Mouse (Mus musculus) forebrain, embryonic 15.5 days (tissue): Measurements from ENCODE around the gene Ppp2r5b. TPM values are rescaled to one million over a fixed set of nuclear protein-coding genes. Genes with fewer than 3 reads are reported as not detected.

ENCODE experiments used
- ATAC-seq: fragments of 200-750 bp; cut with Nextera tagmentation; replicated peaks from 2 replicates; pipeline ENCODE4 v1.8.0; 2017; ENCODE audit warnings: mild to moderate bottlenecking, moderate TSS enrichment, moderate library complexity
- H3K27ac ChIP-seq: fragments of 300-500 bp; sonication (generic); replicated peaks from 2 replicates; pipeline ENCODE4 v1.5.1; 2015; ENCODE audit warnings: mild to moderate bottlenecking, inconsistent platforms
- H3K27me3 ChIP-seq: fragments of 300-500 bp; sonication (generic); 2 replicates; pipeline ENCODE4 v1.6.1; 2015; ENCODE audit warnings: inconsistent platforms
- H3K36me3 ChIP-seq: fragments of 300-500 bp; sonication (generic); 2 replicates; pipeline ENCODE4 v1.6.1; 2015; ENCODE audit warnings: mild to moderate bottlenecking, inconsistent platforms
- H3K4me1 ChIP-seq: fragments of 300-500 bp; sonication (generic); 2 replicates; pipeline ENCODE4 v1.6.1; 2015; ENCODE audit warnings: inconsistent platforms
- H3K4me2 ChIP-seq: fragments of 300-500 bp; sonication (generic); replicated peaks from 2 replicates; pipeline ENCODE4 v1.6.1; 2015; ENCODE audit warnings: mild to moderate bottlenecking, inconsistent platforms
- H3K4me3 ChIP-seq: fragments of 300-500 bp; sonication (generic); 2 replicates; pipeline ENCODE4 v1.5.1; 2015; ENCODE audit warnings: mild to moderate bottlenecking, inconsistent platforms
- H3K9ac ChIP-seq: fragments of 300-500 bp; sonication (generic); replicated peaks from 2 replicates; pipeline ENCODE4 v1.6.1; 2015; ENCODE audit warnings: mild to moderate bottlenecking, inconsistent platforms
- H3K9me3 ChIP-seq: fragments of 300-500 bp; sonication (generic); 2 replicates; pipeline ENCODE4 v1.6.1; 2016; ENCODE audit warnings: inconsistent platforms
- WGBS: fragments of 180-500 bp; shearing (Covaris S2); methylation state at CpG from one replicate; pipeline ENCODE4 v1.1.7; 2015; ENCODE audit warnings: mixed read lengths; 5-methylcytosine and 5-hydroxymethylcytosine counted together
- polyA plus RNA-seq: library from polyadenylated mRNA; unstranded; fragments of >200 nt; fragmentation: Nextera tagmentation; extraction: Ambion mirVana; gene quantifications from 2 replicates; pipeline ENCODE4 v1.2.1, GENCODE M21; 2015

Ppp2r5b gene
- polyA plus RNA-seq, 1 experiment from 2014 or later = 98.5 TPM

DNA sequence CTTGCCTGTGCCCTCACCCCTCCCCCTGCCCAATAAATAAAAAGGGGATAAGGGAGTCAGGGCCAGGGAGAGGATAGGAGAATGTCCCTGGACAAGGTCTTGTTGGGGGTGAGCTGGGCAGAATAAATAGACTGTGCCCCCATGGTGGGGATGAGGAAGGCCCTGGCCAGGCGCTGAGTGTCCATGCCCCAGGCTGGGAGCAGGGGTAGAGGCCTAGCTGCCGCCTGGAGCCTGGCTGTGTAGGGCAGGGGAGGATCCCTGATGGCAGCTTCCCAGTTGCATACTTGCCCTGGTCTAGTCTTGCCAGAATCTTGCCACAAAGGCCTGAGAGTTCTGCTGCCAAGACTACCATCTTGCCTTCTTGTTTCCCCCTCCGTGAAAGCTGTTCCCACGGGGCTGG lies 7.8 kb downstream of the Ppp2r5b start:
- no peaks in the 10 kb centered on the region for H3K9me3 ChIP-seq
- no peaks in the 10 kb centered on the region for H3K27me3 ChIP-seq
- H3K4me2 ChIP-seq = no peak overlapping the region
- ATAC-seq = no peak
- H3K27ac ChIP-seq = no peak overlapping the region
- 85% methylated on average over 4 of the region's 4 CpGs for WGBS
- H3K9ac ChIP-seq = no peak overlapping the region
- H3K4me3 ChIP-seq = no peak overlapping the region
- H3K36me3 ChIP-seq = peaks cover 53% of the 10 kb centered on the region
- H3K4me1 ChIP-seq = no peaks in the 10 kb centered on the region

- no peak for ATAC-seq
- H3K9me3 ChIP-seq = no peaks in the 10 kb centered on the region
- H3K4me1 ChIP-seq = no peaks in the 10 kb centered on the region
- no peak overlapping the region for H3K4me3 ChIP-seq
- WGBS = 92% methylated on average over 14 of the region's 14 CpGs
- peaks cover 43% of the 10 kb centered on the region for H3K36me3 ChIP-seq
- no peak overlapping the region for H3K27ac ChIP-seq
- H3K4me2 ChIP-seq = no peak overlapping the region
- H3K9ac ChIP-seq = no peak overlapping the region
- H3K27me3 ChIP-seq = no peaks in the 10 kb centered on the region
Observed at GRCm38 (mm10) chr19:6226763-6227162, 8.9 kb downstream of the Ppp2r5b start.

DNA sequence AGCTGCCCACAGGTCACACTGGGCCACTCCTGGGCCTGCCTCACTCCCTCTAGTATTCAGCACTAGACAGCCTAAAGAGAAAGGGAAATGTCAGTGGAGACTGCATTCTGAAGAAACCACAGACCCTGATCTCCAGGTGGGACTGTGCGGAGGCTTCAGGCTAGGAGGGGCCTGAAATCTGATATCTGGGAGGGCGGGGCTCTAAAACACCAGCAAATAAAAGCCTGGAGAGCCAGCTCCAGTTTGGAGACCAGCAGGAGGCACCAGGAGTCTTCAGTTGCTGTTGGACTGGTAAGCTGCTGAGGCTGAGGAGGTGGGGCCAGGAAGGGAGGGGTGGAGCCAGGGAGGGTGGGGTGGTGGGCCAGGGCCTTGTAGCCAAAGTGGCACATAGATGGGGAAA lies 9.5 kb downstream of the Ppp2r5b start, which contains the start of gene Gpha2:
Gpha2 (plus strand) TSS at position 246 of the 400 bp plus-strand sequence.
- H3K4me3 ChIP-seq = no peak within 1 kb of the TSS
- no peak within 1 kb of the TSS for H3K4me2 ChIP-seq
- no peak within 1 kb of the TSS for H3K9ac ChIP-seq
- no peaks in the 10 kb centered on the region for H3K9me3 ChIP-seq
- H3K4me1 ChIP-seq = no peaks in the 10 kb centered on the region
- H3K36me3 ChIP-seq = peaks cover 39% of the 10 kb centered on the region
- H3K27ac ChIP-seq = no peak within 1 kb of the TSS
- WGBS = 23% methylated on average over 2 of the region's 2 CpGs
- no peaks in the 10 kb centered on the region for H3K27me3 ChIP-seq
- ATAC-seq = no peak

DNA sequence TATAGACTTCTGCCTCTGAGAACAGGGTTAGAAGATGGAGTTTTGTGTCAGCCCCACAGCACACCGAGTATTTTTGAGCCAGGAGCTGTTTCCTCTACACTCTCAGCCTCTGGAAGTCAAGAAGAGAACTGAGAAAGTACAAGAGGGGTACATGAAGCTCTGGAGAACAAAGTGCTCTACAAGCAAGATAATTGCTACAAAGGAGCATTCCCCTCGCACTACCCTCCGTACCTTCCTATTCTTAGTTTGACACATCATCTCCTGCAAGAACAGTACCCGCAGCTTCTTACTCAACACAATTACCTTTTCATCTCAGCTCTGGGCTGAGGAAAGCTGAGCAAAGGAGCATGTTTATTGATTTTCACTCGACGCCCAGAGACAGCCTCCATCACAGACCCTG lies 17.1 kb downstream of the Ppp2r5b start:
- Histone ChIP-seq H3K9me3 (no peaks in the 10 kb centered on the region), H3K27ac (no peak overlapping the region), H3K4me3 (no peak overlapping the region), H3K9ac (no peak overlapping the region), H3K4me1 (no peaks in the 10 kb centered on the region), H3K36me3 (no peaks in the 10 kb centered on the region), H3K27me3 (no peaks in the 10 kb centered on the region), H3K4me2 (no peak overlapping the region)
- no peak for ATAC-seq
- WGBS = 65% methylated on average over 6 of the region's 6 CpGs

GRCm38 (mm10) chr19:6216046-6216705 lies 19.5 kb downstream of the Ppp2r5b start:
- Histone ChIP-seq H3K9me3 (no peaks in the 10 kb centered on the region), H3K27ac (no peak overlapping the region), H3K4me2 (no peak overlapping the region), H3K4me3 (no peak overlapping the region), H3K4me1 (no peaks in the 10 kb centered on the region), H3K27me3 (no peaks in the 10 kb centered on the region), H3K9ac (no peak overlapping the region), H3K36me3 (no peaks in the 10 kb centered on the region)
- 86% methylated on average over 6 of the region's 6 CpGs for WGBS
- ATAC-seq = no peak

DNA sequence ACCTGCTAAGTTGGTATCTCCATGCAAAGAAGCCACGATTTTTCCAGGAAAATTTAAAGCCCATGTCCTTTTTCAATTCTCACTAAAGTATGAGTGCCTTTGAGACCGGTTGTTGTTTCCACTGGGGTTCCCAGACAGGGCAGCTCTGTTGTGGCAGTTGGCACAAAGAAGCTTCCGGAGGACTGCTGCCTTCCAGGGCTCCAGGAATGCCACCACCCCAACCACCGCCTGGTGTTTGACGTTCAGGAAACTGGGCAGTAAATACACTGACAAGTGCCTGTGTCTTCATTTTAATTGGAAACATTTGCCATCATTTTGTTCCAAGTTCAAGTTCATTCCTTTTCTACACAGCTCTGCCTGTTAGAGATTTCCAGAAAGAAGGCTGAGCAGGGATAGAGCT lies 29.0 kb downstream of the Ppp2r5b start:
- Histone ChIP-seq H3K4me3 (no peak overlapping the region), H3K9ac (no peak overlapping the region), H3K36me3 (no peaks in the 10 kb centered on the region), H3K27ac (no peak overlapping the region), H3K27me3 (no peaks in the 10 kb centered on the region), H3K4me2 (no peak overlapping the region), H3K4me1 (no peaks in the 10 kb centered on the region), H3K9me3 (no peaks in the 10 kb centered on the region)
- 83% methylated on average over 5 of the region's 5 CpGs for WGBS
- no peak for ATAC-seq

DNA sequence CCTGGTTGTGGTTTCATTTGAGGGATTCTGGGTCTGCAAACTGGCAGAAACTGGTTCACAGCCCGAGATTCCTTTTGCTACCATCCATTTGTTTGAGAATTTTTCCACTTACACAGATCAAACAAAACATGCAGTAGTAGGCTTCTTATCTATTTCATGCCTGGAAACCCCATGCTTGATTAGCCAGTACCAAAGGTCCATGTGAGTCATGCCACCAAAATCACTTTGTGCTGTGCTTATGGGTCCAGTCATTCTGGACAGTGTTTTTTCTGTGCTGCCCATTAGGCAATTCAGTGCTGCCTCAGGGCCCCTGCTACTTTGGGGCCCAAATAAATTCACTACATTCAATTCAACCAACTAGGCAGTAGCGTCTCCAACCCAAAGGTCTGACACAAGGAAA lies 31.4 kb downstream of the Ppp2r5b start:
- Histone ChIP-seq H3K4me3 (no peak overlapping the region), H3K9me3 (no peaks in the 10 kb centered on the region), H3K9ac (no peak overlapping the region), H3K27ac (no peak overlapping the region), H3K4me2 (no peak overlapping the region), H3K36me3 (no peaks in the 10 kb centered on the region), H3K27me3 (no peaks in the 10 kb centered on the region), H3K4me1 (no peaks in the 10 kb centered on the region)
- no peak for ATAC-seq
- 80% methylated on average over 2 of the region's 2 CpGs for WGBS

DNA sequence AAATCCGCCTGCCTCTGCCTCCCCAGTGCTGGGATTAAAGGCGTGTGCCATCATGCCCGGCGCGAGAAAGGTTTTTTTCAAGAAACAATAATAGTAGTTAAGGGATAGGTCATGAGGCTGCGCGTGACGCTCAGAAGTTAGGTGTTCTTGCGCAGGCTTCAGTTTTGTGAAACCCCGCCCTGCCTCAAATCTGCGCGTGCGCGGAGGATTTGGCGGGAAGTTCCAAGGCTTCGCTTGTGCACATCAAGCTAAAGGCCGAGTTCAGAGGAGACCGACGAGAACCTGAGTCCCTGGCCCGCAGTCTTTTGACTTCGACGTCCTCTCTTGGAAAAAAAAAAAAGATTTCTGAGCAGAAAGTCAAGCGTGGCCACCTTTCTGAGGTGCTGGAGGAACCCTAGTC lies 51.5 kb downstream of the Ppp2r5b start, which contains the start of gene Majin:
Majin (plus strand) TSS at position 258 of the 400 bp plus-strand sequence.
- Histone ChIP-seq H3K9me3 (no peaks in the 10 kb centered on the region), H3K27me3 (no peaks in the 10 kb centered on the region), H3K4me2 (no peak within 1 kb of the TSS), H3K4me3 (no peak within 1 kb of the TSS), H3K4me1 (no peaks in the 10 kb centered on the region), H3K36me3 (no peaks in the 10 kb centered on the region), H3K27ac (no peak within 1 kb of the TSS), H3K9ac (no peak within 1 kb of the TSS)
- 89% methylated on average over 23 of the region's 23 CpGs for WGBS
- no peak for ATAC-seq

- WGBS = 21% methylated on average over 3 of the region's 3 CpGs
- Histone ChIP-seq H3K4me1 (no peaks in the 10 kb centered on the region), H3K36me3 (no peaks in the 10 kb centered on the region), H3K4me2 (no peak overlapping the region), H3K27me3 (no peaks in the 10 kb centered on the region), H3K27ac (no peak overlapping the region), H3K9me3 (no peaks in the 10 kb centered on the region), H3K4me3 (no peak overlapping the region), H3K9ac (no peak overlapping the region)
- ATAC-seq = no peak
Observed at GRCm38 (mm10) chr19:6182534-6182933, 53.1 kb downstream of the Ppp2r5b start.

- Histone ChIP-seq H3K36me3 (no peaks in the 10 kb centered on the region), H3K9me3 (no peaks in the 10 kb centered on the region), H3K4me2 (no peak overlapping the region), H3K9ac (no peak overlapping the region), H3K4me3 (no peak overlapping the region), H3K27me3 (no peaks in the 10 kb centered on the region), H3K27ac (no peak overlapping the region), H3K4me1 (no peaks in the 10 kb centered on the region)
- WGBS = 23% methylated on average over 5 of the region's 5 CpGs
- ATAC-seq = no peak
Observed at GRCm38 (mm10) chr19:6181629-6182028, 54.0 kb downstream of the Ppp2r5b start.

GRCm38 (mm10) chr19:6178775-6179174 lies 56.9 kb downstream of the Ppp2r5b start:
- Histone ChIP-seq H3K27ac (no peak overlapping the region), H3K9ac (no peak overlapping the region), H3K4me2 (no peak overlapping the region), H3K9me3 (no peaks in the 10 kb centered on the region), H3K4me3 (no peak overlapping the region), H3K36me3 (no peaks in the 10 kb centered on the region), H3K4me1 (no peaks in the 10 kb centered on the region), H3K27me3 (no peaks in the 10 kb centered on the region)
- no peak for ATAC-seq
- WGBS = 90% methylated on average over 6 of the region's 6 CpGs
